Mouse (Mus musculus) kidney, embryonic 14.5 days (tissue): ENCODE measurements at regions not wholly inside any gene's neighbourhood (a gene's known extent, or its start where the extent isn't known, plus 50 kb on each side); places are given as distances from the start of the nearest gene placed in this dataset.
"Not testable (repeated sequence)": the region's sequence is repeated elsewhere in the genome, so short reads cannot be mapped to it uniquely, and the experiment has no call there.

Source experiments
- ATAC-seq: fragments of 200-750 bp; cut with Nextera tagmentation; 2 replicates; pipeline ENCODE4 v1.8.0; 2017; ENCODE audit warnings: moderate number of reproducible peaks, mild to moderate bottlenecking, moderate TSS enrichment, moderate library complexity; ENCODE audit not compliant: low FRiP score, low TSS enrichment
- H3K27ac ChIP-seq: fragments of 300-500 bp; sonication (generic); 2 replicates; pipeline ENCODE4 v1.5.1; 2014; ENCODE audit warnings: low read depth, mild to moderate bottlenecking, low read length, moderate library complexity, mixed read lengths
- H3K27me3 ChIP-seq: fragments of 300-500 bp; sonication (generic); 2 replicates; pipeline ENCODE4 v1.6.1; 2014; ENCODE audit warnings: mild to moderate bottlenecking, low read length; ENCODE audit not compliant: control insufficient read depth, insufficient read depth
- H3K36me3 ChIP-seq: fragments of 300-500 bp; sonication (generic); 2 replicates; pipeline ENCODE4 v1.6.1; 2014; ENCODE audit warnings: low read length, mixed read lengths; ENCODE audit not compliant: control insufficient read depth, insufficient read depth
- H3K4me1 ChIP-seq: fragments of 300-500 bp; sonication (generic); 2 replicates; pipeline ENCODE4 v1.6.1; 2014; ENCODE audit warnings: low read length, mixed read lengths; ENCODE audit not compliant: control insufficient read depth, insufficient read depth
- H3K4me2 ChIP-seq: fragments of 300-500 bp; sonication (generic); replicated peaks from 2 replicates; pipeline ENCODE4 v1.6.1; 2014; ENCODE audit warnings: low read depth, mild to moderate bottlenecking, low read length
- H3K4me3 ChIP-seq: fragments of 300-500 bp; sonication (generic); 2 replicates; pipeline ENCODE4 v1.5.1; 2014; ENCODE audit warnings: mild to moderate bottlenecking, low read length
- H3K9ac ChIP-seq: fragments of 300-500 bp; sonication (generic); 2 replicates; pipeline ENCODE4 v1.6.1; 2014; ENCODE audit warnings: low read depth, mild to moderate bottlenecking, low read length, moderate library complexity
- H3K9me3 ChIP-seq: fragments of 300-500 bp; sonication (generic); 2 replicates; pipeline ENCODE4 v1.6.1; 2016; ENCODE audit warnings: low read length; ENCODE audit not compliant: control insufficient read depth
- WGBS: fragments of 180-500 bp; shearing (Covaris S2); extraction: QIAGEN DNeasy Blood & Tissue Kit; methylation state at CpG from one replicate; pipeline ENCODE4 v1.1.7; 2014; 5-methylcytosine and 5-hydroxymethylcytosine counted together

DNA sequence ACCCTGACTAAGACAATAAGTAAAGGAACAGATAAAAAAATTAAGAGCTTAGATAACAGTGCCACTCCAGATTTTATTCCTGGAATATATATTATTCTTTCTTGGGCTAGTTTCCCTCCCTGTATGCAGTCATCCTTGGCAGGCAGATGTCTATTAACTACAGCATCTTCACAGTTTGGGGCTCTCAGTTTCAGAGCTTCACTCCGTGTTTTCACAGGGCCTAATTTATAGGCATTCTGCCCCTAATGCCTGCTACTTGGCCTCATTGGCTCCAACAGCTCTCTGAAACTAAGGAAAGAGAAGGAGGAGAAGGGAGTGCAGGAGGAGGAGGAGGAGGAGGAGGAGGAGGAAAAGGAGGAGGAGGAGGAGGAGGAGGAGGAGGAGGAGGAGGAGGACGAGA, 757.0 kb downstream of the Cdh8 start:
- Histone ChIP-seq H3K9me3 (no peaks in the 10 kb centered on the region), H3K27ac (no peak overlapping the region), H3K4me2 (no peak overlapping the region), H3K9ac (no peak overlapping the region), H3K36me3 (no peaks in the 10 kb centered on the region), H3K27me3 (no peaks in the 10 kb centered on the region), H3K4me3 (no peak overlapping the region), H3K4me1 (no peaks in the 10 kb centered on the region)
- 28% methylated on average over 2 of the region's 2 CpGs for WGBS
- ATAC-seq = peak; percentile 83

DNA sequence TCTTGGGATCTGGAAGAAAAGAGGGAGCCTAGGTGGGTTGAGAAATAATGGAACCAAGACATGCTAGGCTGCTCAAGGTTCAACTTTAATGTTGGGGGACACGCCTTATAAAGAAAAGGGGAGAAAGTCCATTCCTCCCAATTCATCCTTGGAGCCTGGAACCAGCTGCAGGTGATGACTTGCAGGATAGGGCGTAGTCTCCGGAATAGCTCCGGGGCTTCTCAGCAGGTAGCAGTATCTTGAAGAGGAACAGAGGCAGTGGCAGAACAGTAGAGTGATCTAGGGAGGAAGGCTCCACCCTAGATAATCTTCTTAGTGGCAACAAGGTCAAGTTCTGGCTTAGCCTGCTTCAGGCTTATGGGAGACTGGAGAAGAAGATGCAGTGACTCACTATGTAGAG, 764.0 kb downstream of the Cdh8 start:
- H3K36me3 ChIP-seq, H3K4me3 ChIP-seq, H3K4me2 ChIP-seq, H3K9ac ChIP-seq, ATAC-seq, H3K9me3 ChIP-seq, H3K27ac ChIP-seq, H3K4me1 ChIP-seq, H3K27me3 ChIP-seq: not testable (repeated sequence)
- WGBS = 87% methylated on average over 4 of the region's 4 CpGs

DNA sequence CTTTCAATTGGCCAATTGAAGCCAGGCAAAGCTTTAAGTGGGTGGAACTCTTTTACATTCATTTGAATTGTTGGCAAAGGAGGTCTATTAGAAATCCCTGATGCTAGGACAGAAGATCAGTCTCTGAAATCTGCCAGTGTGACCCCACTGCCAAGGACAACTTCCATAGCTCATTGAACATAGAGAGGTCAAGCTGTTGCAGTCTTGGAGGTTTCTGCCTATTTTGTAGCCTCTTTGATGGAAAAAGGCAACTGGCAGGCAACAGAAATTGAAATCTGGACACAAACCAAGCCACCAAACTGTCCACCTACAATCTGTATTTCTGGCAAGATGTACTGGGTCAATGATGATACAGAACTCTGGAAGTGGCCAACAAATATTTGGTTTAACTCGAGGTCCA, 765.3 kb downstream of the Cdh8 start:
- Histone ChIP-seq H3K4me2 (no peak overlapping the region), H3K27ac (no peak overlapping the region), H3K9ac (no peak overlapping the region), H3K36me3 (no peaks in the 10 kb centered on the region), H3K27me3 (no peaks in the 10 kb centered on the region), H3K4me3 (no peak overlapping the region), H3K4me1 (no peaks in the 10 kb centered on the region), H3K9me3 (no peaks in the 10 kb centered on the region)
- 94% methylated on average over 1 of the region's 1 CpGs for WGBS
- ATAC-seq = no peak

DNA sequence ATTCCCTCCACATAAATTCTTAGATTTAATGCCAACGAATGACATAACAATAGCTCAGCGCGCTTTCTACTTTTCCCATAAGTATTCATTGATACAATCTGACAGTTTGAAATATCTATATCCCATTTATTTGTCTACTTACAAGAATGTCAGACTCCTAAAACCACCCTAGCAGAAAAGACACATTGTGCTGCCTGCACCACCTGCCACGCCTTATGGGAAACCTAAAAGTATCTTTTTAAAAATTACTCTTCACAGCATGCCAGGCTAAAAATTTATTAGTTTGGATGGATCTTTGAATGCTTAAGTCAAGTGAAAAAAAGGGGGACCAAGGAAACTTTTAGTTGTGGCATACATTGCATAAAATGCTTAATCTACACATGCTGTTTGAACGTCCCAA, 788.1 kb downstream of the Cdh8 start:
- Histone ChIP-seq H3K27ac (no peak overlapping the region), H3K9ac (no peak overlapping the region), H3K36me3 (no peaks in the 10 kb centered on the region), H3K27me3 (no peaks in the 10 kb centered on the region), H3K4me3 (no peak overlapping the region), H3K9me3 (no peaks in the 10 kb centered on the region), H3K4me2 (no peak overlapping the region), H3K4me1 (no peaks in the 10 kb centered on the region)
- ATAC-seq = no peak
- 87% methylated on average over 5 of the region's 5 CpGs for WGBS

DNA sequence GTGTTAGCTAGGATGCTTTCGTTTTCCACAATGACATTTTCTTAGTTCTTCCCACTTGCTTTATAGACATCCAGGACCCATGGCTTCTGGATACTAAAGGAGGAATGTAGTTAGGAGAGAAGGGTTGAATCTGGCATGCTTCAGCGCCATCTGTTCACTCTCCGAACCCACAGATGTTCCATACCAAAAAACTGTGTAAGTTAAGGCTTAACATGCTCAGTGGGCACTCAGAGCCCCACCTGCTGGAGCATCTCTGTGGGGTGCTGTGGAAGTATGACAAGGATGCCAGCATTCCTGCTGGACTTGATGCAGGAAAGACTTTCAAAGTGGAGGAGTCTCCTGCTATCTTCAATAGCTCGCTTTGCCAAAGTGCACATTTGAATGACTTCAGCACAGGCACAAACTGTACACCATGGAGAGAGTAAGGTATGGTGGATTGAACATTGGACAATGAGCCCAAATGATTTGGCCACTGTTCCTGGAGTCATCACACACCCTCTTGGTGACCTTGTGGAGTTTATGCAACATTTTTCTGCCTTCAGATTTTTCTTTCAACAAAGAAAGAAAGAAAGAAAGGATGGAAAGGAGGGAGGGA, 802.3 kb downstream of the Cdh8 start:
- 87% methylated on average over 4 of the region's 4 CpGs for WGBS
- no peak for ATAC-seq
- Histone ChIP-seq H3K4me2 (no peak overlapping the region), H3K36me3 (no peaks in the 10 kb centered on the region), H3K9ac (no peak overlapping the region), H3K4me1 (no peaks in the 10 kb centered on the region), H3K9me3 (no peaks in the 10 kb centered on the region), H3K4me3 (no peak overlapping the region), H3K27ac (no peak overlapping the region), H3K27me3 (no peaks in the 10 kb centered on the region)

DNA sequence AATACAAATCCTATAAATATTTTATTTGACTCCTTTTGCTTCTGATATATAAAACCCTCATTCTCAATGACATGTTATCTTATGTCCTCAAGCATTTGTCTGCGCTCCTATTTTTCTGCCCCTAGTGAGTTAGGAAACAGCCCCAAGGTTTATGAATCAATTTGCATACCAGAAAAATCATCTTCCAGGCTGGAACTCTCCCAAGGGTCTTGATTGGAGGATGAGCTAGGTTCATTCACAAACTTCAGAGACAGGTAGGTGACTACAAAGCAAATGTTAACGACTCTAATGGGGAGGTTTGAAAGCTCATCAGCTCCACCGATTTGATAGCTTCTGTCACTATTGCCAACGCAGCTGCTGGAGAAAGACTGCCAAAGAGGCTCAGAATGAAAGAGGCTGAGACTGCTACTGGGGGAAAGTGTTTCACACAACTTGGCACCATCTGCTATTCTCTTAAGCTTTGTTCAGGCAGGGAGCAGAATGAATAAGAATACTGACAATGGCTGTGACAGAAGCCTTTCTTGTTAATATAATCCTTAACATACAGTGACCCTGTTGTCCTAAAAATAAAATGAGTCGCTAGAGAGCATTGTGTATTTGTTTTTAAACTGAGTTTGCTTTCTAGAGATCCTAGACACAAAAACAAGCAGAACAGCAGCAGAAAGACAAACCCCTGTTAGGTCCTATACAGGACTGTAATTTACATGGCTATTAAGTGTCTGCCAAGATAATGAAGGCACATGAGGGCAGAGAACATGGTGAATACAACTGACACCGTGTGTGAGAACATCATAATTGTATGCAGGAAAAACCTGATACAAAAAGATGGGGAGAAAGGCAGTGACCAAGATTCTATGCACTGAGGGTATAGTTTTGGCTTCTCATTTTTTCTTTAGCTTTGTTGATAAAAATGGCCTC, 843.4 kb downstream of the Cdh8 start:
- Histone ChIP-seq H3K9me3 (no peaks in the 10 kb centered on the region), H3K27me3 (no peaks in the 10 kb centered on the region), H3K4me1 (no peaks in the 10 kb centered on the region), H3K4me3 (no peak overlapping the region), H3K9ac (no peak overlapping the region), H3K27ac (no peak overlapping the region), H3K36me3 (no peaks in the 10 kb centered on the region), H3K4me2 (no peak overlapping the region)
- ATAC-seq = no peak
- WGBS = 63% methylated on average over 6 of the region's 6 CpGs

DNA sequence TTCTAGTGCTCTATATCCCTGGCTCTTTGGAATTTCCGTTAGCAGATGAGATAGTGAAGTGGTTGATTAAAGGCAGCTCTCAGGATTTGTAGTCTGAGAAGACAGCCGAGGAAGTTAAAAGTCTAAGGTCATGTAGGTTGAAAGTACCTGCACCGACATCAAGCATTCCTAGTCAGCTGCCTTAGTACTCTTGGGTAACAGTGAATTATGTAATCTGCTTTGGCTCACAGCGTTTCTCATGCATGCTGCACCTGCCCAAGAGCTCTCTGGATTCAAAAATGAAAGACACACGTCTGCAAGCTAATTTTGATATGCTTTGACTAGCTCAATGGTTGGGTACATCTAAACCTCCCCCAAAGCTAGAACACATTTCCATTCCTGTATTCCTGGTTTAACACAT, 849.6 kb downstream of the Cdh8 start:
- H3K9ac ChIP-seq = no peak overlapping the region
- no peaks in the 10 kb centered on the region for H3K4me1 ChIP-seq
- no peaks in the 10 kb centered on the region for H3K27me3 ChIP-seq
- 73% methylated on average over 5 of the region's 5 CpGs for WGBS
- no peak overlapping the region for H3K4me2 ChIP-seq
- H3K4me3 ChIP-seq = no peak overlapping the region
- no peak for ATAC-seq
- H3K9me3 ChIP-seq = no peaks in the 10 kb centered on the region
- no peaks in the 10 kb centered on the region for H3K36me3 ChIP-seq
- H3K27ac ChIP-seq = no peak overlapping the region

DNA sequence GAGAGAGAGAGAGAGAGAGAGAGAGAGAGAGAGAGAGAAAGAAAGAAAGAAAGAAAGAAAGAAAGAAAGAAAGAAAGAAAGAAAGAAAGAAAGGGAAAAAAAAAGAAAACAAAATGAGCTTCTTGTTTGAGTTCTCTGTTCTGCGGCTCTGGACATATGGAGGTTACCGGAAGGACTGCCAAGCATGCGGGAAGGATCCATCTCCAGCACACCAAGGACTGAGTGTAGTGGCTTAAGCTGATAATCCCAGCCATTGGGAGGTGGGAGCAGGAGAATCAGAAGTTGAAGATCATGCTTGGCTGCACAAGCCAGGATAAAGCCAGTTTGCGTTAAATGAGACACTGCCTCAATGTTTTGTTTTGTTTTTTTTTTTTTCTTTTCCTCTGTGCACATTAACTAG, 897.8 kb downstream of the Cdh8 start:
- ATAC-seq = no peak
- Histone ChIP-seq H3K4me3 (no peak overlapping the region), H3K9me3 (no peaks in the 10 kb centered on the region), H3K4me2 (no peak overlapping the region), H3K4me1 (no peaks in the 10 kb centered on the region), H3K9ac (no peak overlapping the region), H3K36me3 (no peaks in the 10 kb centered on the region), H3K27ac (no peak overlapping the region), H3K27me3 (no peaks in the 10 kb centered on the region)
- WGBS = 73% methylated on average over 4 of the region's 4 CpGs

DNA sequence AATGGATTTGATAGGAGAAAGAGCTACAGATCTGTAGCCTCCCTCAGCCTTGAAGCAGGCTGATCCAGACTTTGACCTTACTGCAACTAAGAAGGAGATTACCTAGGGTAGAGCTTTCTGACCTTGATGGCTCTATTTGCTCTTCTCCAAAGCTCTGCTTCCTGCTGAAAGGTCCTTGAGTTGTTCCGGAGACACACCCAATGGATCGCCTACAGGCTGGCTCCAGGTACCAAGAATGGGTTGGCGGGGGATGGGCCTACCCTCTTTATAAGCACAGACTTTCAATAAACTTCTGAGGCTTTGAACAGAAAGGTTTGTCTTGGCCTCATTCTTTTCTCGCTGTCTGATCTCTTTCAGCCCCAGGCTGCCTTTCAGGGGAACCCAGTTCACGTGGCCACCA, 901.0 kb downstream of the Cdh8 start:
- Histone ChIP-seq H3K36me3 (no peaks in the 10 kb centered on the region), H3K9me3 (no peaks in the 10 kb centered on the region), H3K27ac (no peak overlapping the region), H3K9ac (no peak overlapping the region), H3K4me2 (no peak overlapping the region), H3K27me3 (no peaks in the 10 kb centered on the region), H3K4me1 (no peaks in the 10 kb centered on the region), H3K4me3 (no peak overlapping the region)
- ATAC-seq = no peak
- WGBS = 85% methylated on average over 5 of the region's 5 CpGs
